Mouse (Mus musculus) neural tube, embryonic 10.5 days (tissue): ENCODE measurements around the gene Acot5.
"Not testable (repeated sequence)": the region's sequence is repeated elsewhere in the genome, so short reads cannot be mapped to it uniquely, and the experiment has no call there.

ENCODE experiments used
- DNase-seq: peaks from one replicate; pipeline ENCODE4 v3.0.0-alpha.2; 2017; ENCODE audit warnings: low spot score; ENCODE audit errors: extremely low spot score

Acot5 gene

DNA sequence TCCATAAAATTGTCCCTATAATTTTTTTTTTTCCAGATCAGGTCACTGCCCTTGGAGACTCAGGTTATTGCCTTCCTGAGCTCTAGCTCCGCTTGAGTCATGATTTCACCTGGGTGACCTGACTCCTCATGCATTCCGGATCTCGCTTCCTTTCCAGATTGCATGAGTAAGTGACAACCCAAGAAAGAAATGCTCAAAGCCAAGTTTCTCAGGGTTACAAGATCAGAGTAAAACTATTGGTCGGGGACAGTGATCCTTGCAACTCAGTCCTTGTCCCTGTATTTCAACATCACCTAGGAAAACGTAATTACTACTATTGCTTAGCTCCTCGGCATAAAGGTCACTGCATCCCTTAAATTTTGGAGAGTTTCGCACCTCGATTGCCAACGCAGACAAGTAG, at the start of gene Acot5:
Gene Acot5 (plus strand): TSS at position 340 of the 400 bp plus-strand sequence.
- DNase-seq, result peak; percentile 19

DNA sequence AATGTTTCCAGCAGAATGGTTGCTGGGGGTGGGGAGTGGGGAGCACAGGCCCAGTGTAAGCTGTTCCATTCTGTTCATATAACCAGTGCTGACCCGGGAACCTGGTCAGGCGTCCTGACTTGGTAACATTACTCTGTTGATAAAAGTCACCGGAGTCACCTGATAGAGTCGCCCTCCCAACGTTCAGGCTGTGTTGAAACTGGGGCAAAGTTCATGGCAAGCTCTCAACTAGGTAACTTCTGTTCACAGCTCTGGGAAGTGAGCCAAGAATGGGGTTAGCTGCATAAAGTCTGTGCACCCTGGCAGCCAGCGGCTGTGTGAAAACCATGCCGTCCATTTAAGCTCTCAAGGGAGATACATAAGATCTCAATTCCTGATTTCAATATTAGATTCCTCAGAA, 48.6 kb upstream of the Acot5 start:
- DNase-seq, result not testable (repeated sequence)

DNA sequence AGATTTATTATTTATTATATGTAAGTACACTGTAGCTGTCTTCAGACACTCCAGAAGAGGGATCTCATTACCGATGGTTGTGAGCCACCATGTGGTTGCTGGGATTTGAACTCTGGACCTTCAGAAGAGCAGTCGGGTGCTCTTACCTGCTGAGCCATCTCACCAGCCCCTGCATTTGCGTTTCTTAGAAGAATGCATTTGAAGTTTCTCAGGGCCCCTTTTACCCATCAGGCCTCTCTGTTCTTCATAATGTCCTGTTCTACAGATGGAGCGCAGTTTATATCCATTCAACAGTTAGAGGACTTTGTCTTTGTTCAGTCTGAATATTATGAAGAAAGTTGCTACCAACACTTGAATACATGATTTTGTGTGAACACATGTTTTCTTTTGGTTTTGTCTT, 46.9 kb upstream of the Acot5 start:
- not testable (repeated sequence) for DNase-seq

- no peak for DNase-seq
Measured at GRCm38 (mm10) chr12:84023052-84023745, 45.9 kb upstream of the Acot5 start.

- DNase-seq, result no peak
Measured at GRCm38 (mm10) chr12:84025888-84026287, 43.2 kb upstream of the Acot5 start.

DNA sequence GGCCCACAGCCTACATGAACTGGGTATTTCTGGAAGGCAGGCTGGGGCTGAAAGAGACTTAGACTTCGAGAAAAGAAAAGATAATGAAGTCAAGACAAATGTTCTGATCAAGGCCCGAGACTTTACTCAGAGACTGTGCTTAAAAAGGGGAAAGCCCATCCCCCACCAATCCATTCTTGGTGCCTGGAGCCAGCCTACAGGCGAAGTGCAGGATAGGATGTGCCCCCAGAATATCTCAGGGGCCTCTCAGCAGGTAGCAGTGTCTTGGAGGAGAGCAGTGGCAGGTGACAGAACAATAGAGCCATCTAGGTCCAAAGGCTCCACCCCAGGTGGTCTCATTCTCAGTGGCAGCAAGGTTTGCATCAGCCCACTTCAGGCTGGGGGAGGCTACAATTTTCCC, 40.8 kb upstream of the Acot5 start:
- DNase-seq, result not testable (repeated sequence)

DNA sequence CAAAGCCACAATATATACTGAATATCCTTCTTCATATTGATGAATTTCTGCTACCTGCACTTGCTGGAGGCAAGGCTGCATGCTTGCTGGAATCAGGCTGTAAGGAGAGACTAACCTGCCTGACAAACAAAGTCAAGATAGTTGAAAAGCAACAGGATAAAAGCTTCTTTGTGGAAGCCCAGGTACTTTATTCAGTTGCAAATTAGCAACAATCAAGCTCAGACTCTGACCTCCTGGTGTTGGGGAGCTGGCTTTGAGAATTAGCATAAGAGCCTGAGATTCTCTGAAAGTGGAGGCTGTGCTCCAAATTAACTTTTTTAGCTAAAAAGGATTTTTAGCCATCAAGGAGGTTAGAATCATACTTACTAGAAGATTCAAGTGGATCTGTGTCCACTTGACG, 40.1 kb upstream of the Acot5 start:
- not testable (repeated sequence) for DNase-seq

GRCm38 (mm10) chr12:84030659-84031332, 38.3 kb upstream of the Acot5 start:
- peak; percentile 59 for DNase-seq

DNA sequence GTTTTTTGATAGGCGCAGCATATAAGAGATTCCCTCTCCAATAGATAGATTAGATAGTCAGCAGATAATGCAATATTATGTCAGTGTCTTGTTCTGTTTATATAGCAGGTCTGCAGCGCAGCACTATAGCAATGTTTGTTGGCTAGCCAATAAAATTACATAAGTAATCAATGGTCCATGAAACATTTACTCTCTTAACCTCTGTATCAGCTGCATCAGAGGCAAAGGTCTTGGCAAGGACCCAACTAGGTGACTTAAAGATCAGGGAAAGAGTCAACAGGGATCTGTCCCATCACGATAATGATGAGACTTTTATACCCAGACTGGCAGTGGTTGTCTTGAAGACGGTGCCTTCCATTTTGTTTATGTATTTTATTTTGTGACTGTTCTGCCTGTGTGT, 36.3 kb upstream of the Acot5 start:
- no peak for DNase-seq

GRCm38 (mm10) chr12:84033302-84033701, 35.8 kb upstream of the Acot5 start:
- not testable (repeated sequence) for DNase-seq

GRCm38 (mm10) chr12:84034108-84034507, 35.0 kb upstream of the Acot5 start:
- no peak for DNase-seq

GRCm38 (mm10) chr12:84038241-84038640, 30.9 kb upstream of the Acot5 start, which contains the start of gene Acot4:
Acot4 (plus strand) TSS chr12:84038379.
- DNase-seq, result peak; percentile 38

GRCm38 (mm10) chr12:84038691-84039111, 30.4 kb upstream of the Acot5 start, which contains the start of gene Gm49366:
Gm49366 (plus strand) TSS chr12:84038935.
- DNase-seq, result peak; percentile 40

DNA sequence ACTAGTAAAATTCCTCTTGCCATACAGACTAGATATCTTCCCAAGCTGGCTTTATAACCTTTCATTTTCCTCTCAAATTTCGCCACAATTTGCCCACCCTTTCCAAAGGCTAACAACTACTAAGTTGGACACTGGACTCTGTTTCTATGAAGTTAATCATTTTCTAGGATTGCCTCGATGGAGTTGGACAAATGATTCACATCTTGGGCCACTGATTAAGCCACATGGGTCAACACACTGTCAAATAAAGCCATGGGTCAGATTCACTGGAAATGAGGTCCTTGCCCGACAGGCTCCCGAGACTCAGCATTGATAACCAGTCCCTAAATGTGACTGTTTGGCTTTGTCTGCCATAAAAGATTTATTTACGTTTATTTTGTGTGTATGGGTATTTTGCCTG, 26.9 kb upstream of the Acot5 start:
- DNase-seq, result no peak

GRCm38 (mm10) chr12:84044045-84044444, 25.1 kb upstream of the Acot5 start:
- DNase-seq, result no peak

GRCm38 (mm10) chr12:84046906-84047305, 22.2 kb upstream of the Acot5 start:
- no peak for DNase-seq

DNA sequence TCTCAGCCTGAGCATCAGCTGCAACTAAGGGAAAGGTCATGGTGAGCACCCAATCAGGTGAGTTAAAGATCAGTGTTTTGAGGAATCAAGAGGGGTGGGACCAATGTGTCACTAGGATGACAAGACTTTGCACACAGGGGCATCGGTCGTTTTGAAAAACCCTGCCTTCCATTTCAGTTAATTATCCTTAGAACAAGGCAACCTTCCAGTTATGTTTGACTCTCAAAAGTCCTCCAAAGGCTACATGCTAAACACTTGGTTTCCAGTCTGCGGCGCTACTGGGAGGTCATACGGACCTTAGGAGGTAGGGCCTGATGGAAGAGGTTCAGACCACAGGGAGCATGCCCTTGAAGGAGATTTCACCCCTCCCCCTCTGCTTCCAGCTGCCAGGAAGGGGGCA, 18.4 kb upstream of the Acot5 start:
- DNase-seq, result not testable (repeated sequence)

- DNase-seq, result no peak
Measured at GRCm38 (mm10) chr12:84051937-84052474, 17.1 kb upstream of the Acot5 start, which contains the start of gene Acot3. Acot3 (plus strand) TSS chr12:84052144.

DNA sequence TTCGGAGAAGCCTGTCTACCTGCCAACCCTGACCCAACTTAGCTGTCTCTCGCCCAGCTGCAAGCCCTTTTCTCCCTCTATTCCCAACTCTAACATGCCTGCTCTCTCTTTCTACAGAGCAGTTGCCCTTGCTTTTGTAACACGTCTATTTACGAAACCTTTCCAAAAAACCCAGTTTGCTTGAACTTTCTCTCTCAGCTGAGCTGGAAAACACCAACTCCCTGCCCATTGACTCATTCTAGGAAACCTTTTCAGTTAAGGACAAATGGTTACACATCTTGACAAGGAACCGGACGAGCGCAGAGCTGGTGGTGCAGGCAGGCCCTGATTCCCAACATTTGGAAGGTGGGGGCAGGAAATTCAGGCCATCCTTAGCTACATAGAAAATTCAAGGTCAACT, 16.5 kb upstream of the Acot5 start:
- no peak for DNase-seq

DNA sequence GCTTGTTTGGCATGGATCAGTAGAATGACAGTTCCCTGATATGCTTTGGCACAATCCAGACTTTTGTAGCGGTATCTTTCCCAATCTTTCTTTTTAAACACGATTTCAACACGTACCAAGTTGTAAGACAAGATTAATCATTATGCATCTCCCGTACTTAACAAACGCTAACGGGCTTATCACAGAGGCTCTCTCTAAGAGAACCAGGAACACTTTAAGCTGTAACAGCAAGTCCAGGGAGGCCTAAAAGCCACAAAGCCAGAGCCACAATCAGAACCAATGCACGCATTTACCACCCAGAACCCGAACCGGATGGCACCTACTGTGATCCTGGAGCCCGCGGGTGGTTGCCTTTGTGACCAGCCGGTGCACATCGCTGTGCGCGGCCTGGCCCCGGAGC, 16.0 kb upstream of the Acot5 start:
- peak; percentile 39 for DNase-seq

GRCm38 (mm10) chr12:84053679-84054391, 15.3 kb upstream of the Acot5 start:
- DNase-seq, result peak; percentile 37

GRCm38 (mm10) chr12:84060946-84061345, 8.2 kb upstream of the Acot5 start:
- DNase-seq, result no peak
